Mouse (Mus musculus): ENCODE data around the gene Tcl1b2. TPM values are rescaled to one million over a fixed set of nuclear protein-coding genes. Genes with fewer than 3 reads are reported as not detected.
"Not testable (repeated sequence)": the region's sequence is repeated elsewhere in the genome, so short reads cannot be mapped to it uniquely, and the experiment has no call there.

Tcl1b2 gene
- polyA plus RNA-seq, 1 experiment, result not detected

GRCm38 (mm10) chr12:105158842-105159241 lies 13.0 kb downstream of the Tcl1b2 start:
- TF ChIP-seq TAL1 (IDR thresholded peaks at IDR 0.05; ENCODE audit: low read length) (no peak), GATA1 (IDR thresholded peaks at IDR 0.05; ENCODE audit: low read length) (no peak)

GRCm38 (mm10) chr12:105159390-105159789 lies 13.6 kb downstream of the Tcl1b2 start, which contains the start of gene Tcl1b1:
Tcl1b1 (plus strand) TSS chr12:105159690.
- Histone ChIP-seq H3K27me3 (ENCODE audit: control insufficient read depth) (no peaks in the 10 kb centered on the region), H3K4me3 (replicated peaks) (no peak within 1 kb of the TSS), H3K36me3 (ENCODE audit: control insufficient read depth) (no peaks in the 10 kb centered on the region), H3K4me1 (ENCODE audit: control insufficient read depth) (no peaks in the 10 kb centered on the region), H3K9me3 (ENCODE audit: control insufficient read depth, low read length) (no peaks in the 10 kb centered on the region)
- TF ChIP-seq GATA1 (IDR thresholded peaks at IDR 0.05; ENCODE audit: low read length), result no peak
- TF ChIP-seq TAL1 (IDR thresholded peaks at IDR 0.05; ENCODE audit: low read length), result no peak

More at GRCm38 (mm10) chr12:105158842-105159241, 13.0 kb downstream of the Tcl1b2 start:
- Histone ChIP-seq H3K27me3 (ENCODE audit: control insufficient read depth) (no peaks in the 10 kb centered on the region), H3K4me1 (ENCODE audit: control insufficient read depth) (no peaks in the 10 kb centered on the region), H3K9me3 (ENCODE audit: control insufficient read depth, low read length) (no peaks in the 10 kb centered on the region), H3K4me3 (replicated peaks) (no peak overlapping the region), H3K36me3 (ENCODE audit: control insufficient read depth) (no peaks in the 10 kb centered on the region)

GRCm38 (mm10) chr12:105166734-105167133 lies 20.9 kb downstream of the Tcl1b2 start:
- H3K36me3 ChIP-seq (ENCODE audit: control insufficient read depth), result no peaks in the 10 kb centered on the region
- H3K4me1 ChIP-seq (ENCODE audit: control insufficient read depth), result no peaks in the 10 kb centered on the region
- no peaks in the 10 kb centered on the region for H3K9me3 ChIP-seq (ENCODE audit: control insufficient read depth, low read length)
- no peaks in the 10 kb centered on the region for H3K27me3 ChIP-seq (ENCODE audit: control insufficient read depth)
- TF ChIP-seq TAL1 (IDR thresholded peaks at IDR 0.05; ENCODE audit: low read length) (no peak), GATA1 (IDR thresholded peaks at IDR 0.05; ENCODE audit: low read length) (no peak)
- no peak overlapping the region for H3K4me3 ChIP-seq (replicated peaks)

- H3K36me3 ChIP-seq (ENCODE audit: control insufficient read depth), result no peaks in the 10 kb centered on the region
Observed at GRCm38 (mm10) chr12:105173366-105173765, 27.6 kb downstream of the Tcl1b2 start.

GRCm38 (mm10) chr12:105174318-105174717 lies 28.5 kb downstream of the Tcl1b2 start:
- H3K27me3 ChIP-seq (ENCODE audit: control insufficient read depth); H3K9me3 ChIP-seq (ENCODE audit: control insufficient read depth, low read length): not testable (repeated sequence)

More at GRCm38 (mm10) chr12:105173366-105173765, 27.6 kb downstream of the Tcl1b2 start:
- Histone ChIP-seq H3K4me1 (ENCODE audit: control insufficient read depth) (no peaks in the 10 kb centered on the region), H3K4me3 (replicated peaks) (no peak overlapping the region), H3K27me3 (ENCODE audit: control insufficient read depth) (no peaks in the 10 kb centered on the region), H3K9me3 (ENCODE audit: control insufficient read depth, low read length) (no peaks in the 10 kb centered on the region)
- TF ChIP-seq GATA1 (IDR thresholded peaks at IDR 0.05; ENCODE audit: low read length) (no peak), TAL1 (IDR thresholded peaks at IDR 0.05; ENCODE audit: low read length) (no peak)

GRCm38 (mm10) chr12:105176044-105176443 lies 30.2 kb downstream of the Tcl1b2 start, which contains the start of gene Tcl1b5:
Tcl1b5 (plus strand) TSS chr12:105176344.
- H3K4me1 ChIP-seq (ENCODE audit: control insufficient read depth); H3K36me3 ChIP-seq (ENCODE audit: control insufficient read depth); H3K9me3 ChIP-seq (ENCODE audit: control insufficient read depth, low read length); H3K27me3 ChIP-seq (ENCODE audit: control insufficient read depth); H3K4me3 ChIP-seq (replicated peaks): not testable (repeated sequence)

More at GRCm38 (mm10) chr12:105174318-105174717, 28.5 kb downstream of the Tcl1b2 start:
- H3K4me1 ChIP-seq (ENCODE audit: control insufficient read depth); H3K36me3 ChIP-seq (ENCODE audit: control insufficient read depth); H3K4me3 ChIP-seq (replicated peaks): not testable (repeated sequence)

- not testable (repeated sequence) for H3K36me3 ChIP-seq (ENCODE audit: control insufficient read depth); H3K4me3 ChIP-seq (replicated peaks); H3K4me1 ChIP-seq (ENCODE audit: control insufficient read depth); H3K9me3 ChIP-seq (ENCODE audit: control insufficient read depth, low read length); H3K27me3 ChIP-seq (ENCODE audit: control insufficient read depth)
Observed at GRCm38 (mm10) chr12:105181040-105181644, 35.3 kb downstream of the Tcl1b2 start.

GRCm38 (mm10) chr12:105188980-105189379 lies 43.2 kb downstream of the Tcl1b2 start:
- H3K36me3 ChIP-seq (ENCODE audit: control insufficient read depth); H3K4me1 ChIP-seq (ENCODE audit: control insufficient read depth); H3K9me3 ChIP-seq (ENCODE audit: control insufficient read depth, low read length): not testable (repeated sequence)

GRCm38 (mm10) chr12:105190743-105191142 lies 44.9 kb downstream of the Tcl1b2 start, which contains the start of gene Tcl1b3:
Tcl1b3 (plus strand) TSS chr12:105191043.
- not testable (repeated sequence) for H3K4me1 ChIP-seq (ENCODE audit: control insufficient read depth); H3K4me3 ChIP-seq (replicated peaks); H3K36me3 ChIP-seq (ENCODE audit: control insufficient read depth); H3K9me3 ChIP-seq (ENCODE audit: control insufficient read depth, low read length); H3K27me3 ChIP-seq (ENCODE audit: control insufficient read depth)

More at GRCm38 (mm10) chr12:105188980-105189379, 43.2 kb downstream of the Tcl1b2 start:
- H3K4me3 ChIP-seq (replicated peaks); H3K27me3 ChIP-seq (ENCODE audit: control insufficient read depth): not testable (repeated sequence)

- H3K4me1 ChIP-seq (ENCODE audit: control insufficient read depth); H3K4me3 ChIP-seq (replicated peaks); H3K9me3 ChIP-seq (ENCODE audit: control insufficient read depth, low read length): not testable (repeated sequence)
Observed at GRCm38 (mm10) chr12:105199684-105200497, 54.1 kb downstream of the Tcl1b2 start.

GRCm38 (mm10) chr12:105201657-105202056 lies 55.8 kb downstream of the Tcl1b2 start, which contains the start of gene Tcl1b4:
Tcl1b4 (plus strand) TSS chr12:105201957.
- H3K27me3 ChIP-seq (ENCODE audit: control insufficient read depth); H3K4me3 ChIP-seq (replicated peaks); H3K9me3 ChIP-seq (ENCODE audit: control insufficient read depth, low read length); H3K4me1 ChIP-seq (ENCODE audit: control insufficient read depth); H3K36me3 ChIP-seq (ENCODE audit: control insufficient read depth): not testable (repeated sequence)

More at GRCm38 (mm10) chr12:105199684-105200497, 54.1 kb downstream of the Tcl1b2 start:
- H3K36me3 ChIP-seq (ENCODE audit: control insufficient read depth); H3K27me3 ChIP-seq (ENCODE audit: control insufficient read depth): not testable (repeated sequence)
